Mouse (Mus musculus) limb, embryonic 10.5 days (tissue): ENCODE results near the gene Dnajc5g. TPM values are rescaled to one million over a fixed set of nuclear protein-coding genes. Genes with fewer than 3 reads are reported as not detected.
A peak's percentile ranks its signal among the peaks of the same experiment; 100 is the strongest.

ENCODE experiments used
- DNase-seq: peaks from one replicate; pipeline ENCODE4 v3.0.0-alpha.2; 2017; ENCODE audit warnings: low spot score
- H3K27ac ChIP-seq: fragments of 300-500 bp; sonication (generic); 2 replicates; pipeline ENCODE4 v1.5.1; 2016; ENCODE audit warnings: mild to moderate bottlenecking
- H3K27me3 ChIP-seq: fragments of 300-500 bp; sonication (generic); 2 replicates; pipeline ENCODE4 v1.6.1; 2016; ENCODE audit warnings: low read depth, mild to moderate bottlenecking; ENCODE audit not compliant: poor library complexity, severe bottlenecking
- H3K36me3 ChIP-seq: fragments of 300-500 bp; sonication (generic); 2 replicates; pipeline ENCODE4 v1.6.1; 2016; ENCODE audit warnings: mild to moderate bottlenecking, moderate library complexity
- H3K4me1 ChIP-seq: fragments of 300-500 bp; sonication (generic); 2 replicates; pipeline ENCODE4 v1.6.1; 2016
- H3K4me3 ChIP-seq: fragments of 300-500 bp; sonication (generic); 2 replicates; pipeline ENCODE4 v1.5.1; 2016; ENCODE audit warnings: mild to moderate bottlenecking, moderate library complexity
- H3K9me3 ChIP-seq: fragments of 300-500 bp; sonication (generic); replicated peaks from 2 replicates; pipeline ENCODE4 v1.6.1; 2016; ENCODE audit warnings: mild to moderate bottlenecking
- WGBS: fragments of 180-500 bp; shearing (Covaris S2); methylation state at CpG from one replicate; pipeline ENCODE4 v1.1.7; 2016; 5-methylcytosine and 5-hydroxymethylcytosine counted together
- polyA plus RNA-seq: library from polyadenylated mRNA; unstranded; fragments of >200 nt; fragmentation: Nextera tagmentation; extraction: Ambion mirVana; gene quantifications from 2 replicates; pipeline ENCODE4 v1.2.1, GENCODE M21; 2016

Dnajc5g gene
- polyA plus RNA-seq, 1 experiment from 2014 or later = not detected

DNA sequence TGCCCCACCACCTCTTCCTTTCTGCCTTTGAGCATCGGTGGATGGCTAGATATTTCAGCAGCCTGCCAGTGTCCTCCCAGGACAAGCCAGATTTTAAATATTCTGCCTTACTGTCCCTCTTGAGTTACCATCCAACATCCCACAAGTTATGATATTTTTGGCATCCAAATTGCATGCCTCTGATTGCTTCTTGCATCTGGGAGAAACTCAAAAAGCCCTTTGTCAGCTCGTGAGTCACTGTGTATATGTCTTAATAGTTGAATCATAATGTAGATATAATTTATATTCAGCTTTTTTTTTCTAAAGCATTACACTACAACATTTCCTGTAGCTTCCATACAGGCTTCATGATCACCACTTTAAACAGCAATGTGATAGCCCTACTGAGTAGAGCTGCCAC lies 19.0 kb upstream of the Dnajc5g start:
- DNase-seq = no peak
- whole genome bisulfite sequencing = 82% methylated on average over 2 of the region's 2 CpGs
- peaks cover 85% of the 10 kb centered on the region for H3K27me3 ChIP-seq

DNA sequence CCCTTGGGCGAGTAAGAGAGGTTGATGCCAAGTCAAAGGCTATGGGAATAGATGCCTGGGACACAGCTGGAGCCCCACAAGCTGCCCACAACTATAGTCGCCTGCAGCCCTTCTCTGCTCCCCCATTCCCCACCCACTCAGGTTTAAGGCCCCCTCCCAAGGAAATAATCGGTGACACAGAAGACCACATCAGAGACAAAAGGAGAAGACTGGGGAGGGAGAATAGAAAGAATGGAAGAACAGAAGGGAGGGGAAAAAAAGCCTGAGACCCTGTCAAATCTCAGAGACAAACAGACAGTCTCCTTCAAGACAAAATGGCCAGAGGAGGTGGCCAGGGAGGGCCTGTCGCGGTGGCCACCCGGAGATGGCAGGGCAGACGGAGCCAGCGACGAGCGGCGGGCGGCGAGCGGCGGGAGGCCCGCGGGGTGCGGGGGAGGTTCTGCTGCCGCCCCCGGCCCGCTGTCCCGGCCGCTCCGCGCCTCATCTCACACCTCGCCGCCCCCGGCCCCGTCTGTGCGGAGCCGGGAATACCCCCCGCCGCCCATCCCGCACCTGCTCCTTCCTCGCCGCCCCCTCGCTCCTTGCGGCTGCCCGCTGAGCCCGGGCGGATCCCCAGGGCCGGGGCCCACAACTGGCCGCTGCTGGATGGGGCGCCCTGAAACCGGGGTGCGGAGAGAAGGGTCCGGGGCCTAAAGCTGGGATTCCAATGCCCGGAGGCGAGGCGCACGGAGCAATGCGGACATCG lies 13.7 kb upstream of the Dnajc5g start:
- peaks cover 100% of the 10 kb centered on the region for H3K27me3 ChIP-seq
- 2% methylated on average over 51 of the region's 53 CpGs for WGBS
- peaks cover 36% of the 10 kb centered on the region for H3K4me1 ChIP-seq
- H3K9me3 ChIP-seq = no peaks in the 10 kb centered on the region
- H3K36me3 ChIP-seq = no peaks in the 10 kb centered on the region
- H3K4me3 ChIP-seq = peak overlapping the region; percentile 47
- DNase-seq = no peak
- H3K27ac ChIP-seq = peak overlapping the region; percentile 21

More for the DNA sequence above, 19.0 kb upstream of the Dnajc5g start:
- no peak overlapping the region for H3K27ac ChIP-seq
- no peaks in the 10 kb centered on the region for H3K36me3 ChIP-seq
- peaks cover 17% of the 10 kb centered on the region for H3K4me1 ChIP-seq
- H3K9me3 ChIP-seq = no peaks in the 10 kb centered on the region
- no peak overlapping the region for H3K4me3 ChIP-seq

DNA sequence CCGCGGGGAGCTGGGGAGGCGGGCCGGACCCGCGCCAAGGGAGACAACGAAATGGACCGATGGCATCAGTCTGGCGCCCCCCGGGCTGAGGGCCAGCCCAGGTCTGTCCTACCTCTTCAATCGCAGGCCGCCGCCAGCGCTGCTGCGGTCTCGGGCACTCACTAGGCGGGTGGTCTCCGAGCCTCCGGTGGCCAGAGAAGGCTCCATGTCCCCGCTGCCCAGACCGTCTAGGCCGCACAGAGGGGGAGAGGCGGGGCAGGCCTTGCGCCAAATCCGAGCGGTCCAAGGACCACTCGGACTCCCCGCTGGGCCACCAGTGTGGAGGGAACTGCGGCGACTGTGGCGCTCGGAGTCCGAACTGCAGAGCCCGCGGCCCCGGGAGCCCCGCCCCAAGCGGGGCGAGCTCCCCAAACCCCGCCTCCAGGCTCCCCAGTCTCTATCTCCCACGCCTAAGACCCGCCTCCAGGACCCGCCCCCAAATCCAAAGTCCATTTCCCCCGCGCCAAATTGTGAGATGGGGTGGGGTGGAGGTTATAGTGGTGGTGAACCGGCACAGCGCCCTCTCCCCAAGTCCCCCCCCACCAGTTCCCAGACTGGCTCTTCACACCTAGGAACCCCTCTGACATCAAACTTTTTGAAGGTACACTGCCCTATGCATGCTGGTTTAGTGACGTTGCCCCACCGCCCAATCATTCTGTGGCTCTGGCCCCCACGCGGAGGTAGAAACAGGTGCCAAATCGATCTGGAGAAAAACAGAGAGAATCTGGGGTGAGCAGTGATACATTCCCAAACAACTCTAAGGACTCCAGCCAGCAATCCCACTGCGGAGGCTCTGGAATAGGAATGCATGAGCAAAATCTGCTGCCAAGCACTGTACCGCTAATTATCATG lies 12.7 kb upstream of the Dnajc5g start:
- H3K27me3 ChIP-seq = peaks cover 100% of the 10 kb centered on the region
- whole genome bisulfite sequencing = under 1% methylated on average over 54 of the region's 54 CpGs
- no peaks in the 10 kb centered on the region for H3K9me3 ChIP-seq
- DNase-seq = peak; percentile 64
- H3K36me3 ChIP-seq = no peaks in the 10 kb centered on the region
- H3K27ac ChIP-seq = peak overlapping the region; percentile 21; the same call in 1 of the 2 replicates
- H3K4me3 ChIP-seq = peak overlapping the region; percentile 47
- peaks cover 36% of the 10 kb centered on the region for H3K4me1 ChIP-seq

DNA sequence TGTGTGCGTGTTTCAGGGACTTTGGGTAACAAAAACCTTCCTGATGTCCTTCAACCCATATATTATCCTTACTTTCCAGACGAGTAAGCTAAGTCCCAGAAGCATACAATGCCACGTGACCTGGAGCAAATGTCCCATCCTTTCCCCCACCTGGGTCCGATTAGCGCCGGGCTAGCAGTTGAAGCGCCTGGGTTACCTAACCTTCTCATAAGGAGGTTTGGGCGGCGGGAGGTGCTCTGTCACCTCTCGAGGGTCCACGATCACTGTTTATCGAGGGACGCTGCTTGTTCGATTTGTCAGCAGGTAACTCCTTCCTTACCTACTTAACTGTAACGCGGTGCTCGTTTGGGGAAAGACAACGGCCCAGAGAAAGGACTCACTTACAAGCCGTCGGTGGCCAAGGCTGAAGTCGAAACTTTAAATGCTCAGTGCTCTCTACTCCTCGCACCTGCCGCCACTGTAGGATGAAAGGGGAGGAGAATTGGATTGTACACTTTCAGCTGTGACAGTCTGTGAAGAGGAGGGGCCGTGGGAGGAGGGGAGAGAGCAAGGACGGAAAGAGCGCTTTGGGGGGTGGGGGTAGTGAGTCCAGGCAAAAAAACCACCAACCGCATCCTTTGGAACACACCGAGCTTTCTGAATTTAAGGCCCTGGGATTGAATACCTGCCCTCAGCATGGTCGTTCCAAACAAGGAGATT lies 11.8 kb upstream of the Dnajc5g start:
- H3K27ac ChIP-seq = no peak overlapping the region
- H3K4me3 ChIP-seq = peak overlapping the region; percentile 47
- peaks cover 99% of the 10 kb centered on the region for H3K27me3 ChIP-seq
- H3K9me3 ChIP-seq = no peaks in the 10 kb centered on the region
- H3K4me1 ChIP-seq = peaks cover 36% of the 10 kb centered on the region
- peak; percentile 72 for DNase-seq
- WGBS = 2% methylated on average over 28 of the region's 29 CpGs
- no peaks in the 10 kb centered on the region for H3K36me3 ChIP-seq

DNA sequence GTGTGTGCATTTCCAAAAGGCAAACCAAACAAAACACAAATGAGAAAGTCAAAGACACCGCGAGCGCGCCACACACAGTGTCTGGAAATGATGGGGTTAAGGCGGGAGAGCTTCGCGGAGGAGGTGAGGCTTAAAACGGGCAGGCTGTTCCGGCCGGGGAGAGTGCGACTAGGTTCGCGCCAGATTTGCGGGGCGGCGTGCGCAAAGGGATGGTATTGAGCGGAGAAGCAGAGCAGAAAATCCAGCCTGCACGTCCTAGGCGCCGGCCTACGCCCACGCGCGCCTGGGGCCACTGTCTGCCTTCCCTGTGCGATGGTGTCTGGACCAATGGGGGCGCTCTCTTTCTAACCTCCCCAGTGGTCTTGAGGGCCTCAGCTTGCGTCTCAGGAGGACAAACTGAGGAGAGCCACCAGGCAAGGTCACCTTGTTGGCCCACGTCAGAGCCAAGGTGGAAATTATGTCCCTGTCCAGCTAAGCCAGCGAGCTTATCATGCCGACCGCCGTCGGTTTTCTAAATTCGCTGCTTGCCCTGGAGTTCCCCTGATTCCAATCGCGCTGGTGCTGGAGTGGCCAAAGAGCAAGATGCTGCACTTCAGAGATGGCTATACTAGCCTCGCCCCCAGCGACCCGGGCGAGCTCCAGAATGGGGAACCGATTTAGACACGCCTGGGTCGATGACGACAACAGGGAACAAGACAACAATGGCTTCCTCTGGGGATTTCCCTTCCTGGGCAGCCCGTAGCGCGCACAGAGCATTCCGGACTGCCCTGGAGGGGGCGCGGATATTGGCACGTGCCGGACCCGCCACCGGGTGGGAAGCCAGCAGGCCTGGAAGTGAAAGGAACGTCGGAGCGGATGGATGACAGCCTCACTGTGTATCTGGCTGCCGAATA lies 11.0 kb upstream of the Dnajc5g start:
- H3K9me3 ChIP-seq = no peaks in the 10 kb centered on the region
- H3K27ac ChIP-seq = no peak overlapping the region
- H3K4me3 ChIP-seq = peak overlapping the region; percentile 47
- WGBS = 1% methylated on average over 59 of the region's 59 CpGs
- H3K36me3 ChIP-seq = no peaks in the 10 kb centered on the region
- peak; percentile 58 for DNase-seq
- H3K4me1 ChIP-seq = peaks cover 36% of the 10 kb centered on the region
- peaks cover 94% of the 10 kb centered on the region for H3K27me3 ChIP-seq

DNA sequence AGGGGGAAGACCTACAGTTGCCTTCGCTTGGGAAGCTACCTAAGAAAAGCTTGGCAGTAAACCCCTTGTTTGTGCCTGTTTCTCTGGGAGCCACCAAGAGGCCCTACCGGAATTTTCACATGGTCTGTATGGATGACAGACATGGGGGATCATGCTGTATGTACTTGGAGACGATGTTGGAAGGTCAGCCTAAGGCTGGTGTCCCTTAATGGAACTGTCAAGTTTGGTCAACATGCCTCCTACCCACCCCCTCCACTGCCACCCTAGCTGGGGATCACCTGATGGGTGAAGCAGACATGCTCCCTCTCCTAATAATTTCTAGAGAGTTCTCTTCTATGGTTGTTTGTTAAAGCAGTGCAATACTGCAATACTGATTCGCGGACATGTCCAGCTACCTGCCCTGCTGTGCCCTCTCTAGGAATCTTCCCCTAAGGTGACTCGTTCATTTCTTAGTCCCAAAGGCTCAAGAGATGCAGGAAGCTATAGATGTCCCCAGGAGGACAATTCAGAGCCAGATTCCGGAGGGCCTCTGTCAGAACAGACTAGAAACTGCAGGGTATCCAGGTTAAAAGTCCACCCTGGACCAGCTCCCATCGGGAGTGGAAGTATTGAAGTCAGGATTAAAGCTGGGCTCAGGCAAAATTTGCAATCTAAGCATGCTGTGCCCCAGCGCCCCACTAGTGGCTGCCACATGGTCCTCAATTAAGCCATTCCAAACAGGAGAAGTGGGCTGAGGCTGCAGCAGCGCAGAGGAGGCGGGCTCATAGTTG lies 10.2 kb upstream of the Dnajc5g start:
- DNase-seq = no peak
- H3K27me3 ChIP-seq = peaks cover 86% of the 10 kb centered on the region
- no peak overlapping the region for H3K27ac ChIP-seq
- peaks cover 36% of the 10 kb centered on the region for H3K4me1 ChIP-seq
- 26% methylated on average over 11 of the region's 11 CpGs for WGBS
- no peaks in the 10 kb centered on the region for H3K9me3 ChIP-seq
- H3K4me3 ChIP-seq = peak overlapping the region; percentile 47
- no peaks in the 10 kb centered on the region for H3K36me3 ChIP-seq

DNA sequence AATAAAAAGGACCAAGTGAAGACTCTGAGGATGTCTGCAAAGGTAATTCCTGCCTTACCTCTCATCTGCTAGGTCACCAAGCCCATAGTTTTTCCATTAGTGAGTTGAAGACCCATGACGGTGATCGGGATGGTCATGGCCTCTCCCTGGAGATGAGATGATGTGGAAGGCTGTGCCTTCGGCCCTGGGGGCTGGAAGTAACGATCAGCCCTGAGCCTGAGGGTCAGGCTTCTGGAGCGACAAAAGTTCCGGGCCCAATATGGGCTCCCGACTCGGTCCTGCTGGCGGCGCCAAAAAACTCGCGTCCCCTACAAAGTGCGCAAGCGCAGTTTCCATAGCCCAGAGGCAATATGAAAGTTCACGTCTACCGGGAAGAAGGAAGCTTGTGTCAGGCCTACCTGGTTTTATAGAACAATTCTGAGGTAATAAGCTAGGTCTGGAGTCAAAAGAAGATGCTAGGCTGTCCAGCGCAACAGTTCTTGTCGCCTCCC lies 2.0 kb downstream of the Dnajc5g start, which contains the start of gene Slc30a3:
Slc30a3 (minus strand) TSS at position 238 of the 491 bp plus-strand sequence.
- DNase-seq = no peak
- no peak within 1 kb of the TSS for H3K4me3 ChIP-seq
- H3K9me3 ChIP-seq = no peaks in the 10 kb centered on the region
- H3K27me3 ChIP-seq = no peaks in the 10 kb centered on the region
- H3K27ac ChIP-seq = no peak within 1 kb of the TSS
- H3K36me3 ChIP-seq = no peaks in the 10 kb centered on the region
- 90% methylated on average over 18 of the region's 18 CpGs for WGBS
- H3K4me1 ChIP-seq = no peaks in the 10 kb centered on the region

DNA sequence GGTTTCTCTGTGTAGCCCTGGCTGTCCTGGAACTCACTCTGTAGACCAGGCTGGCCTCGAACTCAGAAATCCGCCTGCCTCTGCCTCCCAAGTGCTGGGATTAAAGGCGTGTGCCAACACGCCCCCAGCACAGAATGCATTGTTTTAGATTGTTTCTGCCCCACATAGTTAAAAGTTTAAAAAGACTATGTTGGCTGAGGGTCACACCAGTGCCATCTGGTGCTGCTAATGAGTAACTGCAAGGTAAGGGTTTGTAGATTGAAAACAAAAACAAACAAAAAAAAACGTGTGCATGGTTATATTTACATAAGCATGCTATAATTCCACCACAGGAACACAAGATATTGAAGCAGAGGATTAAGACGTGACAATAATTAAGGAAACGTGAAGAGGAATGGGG lies 4.7 kb downstream of the Dnajc5g start:
- H3K4me3 ChIP-seq = no peak overlapping the region
- DNase-seq = no peak
- no peaks in the 10 kb centered on the region for H3K36me3 ChIP-seq
- peaks cover 6% of the 10 kb centered on the region; the same call in 1 of the 2 replicates for H3K27me3 ChIP-seq
- WGBS = 31% methylated on average over 7 of the region's 7 CpGs
- no peak overlapping the region for H3K27ac ChIP-seq
- no peaks in the 10 kb centered on the region for H3K9me3 ChIP-seq
- no peaks in the 10 kb centered on the region for H3K4me1 ChIP-seq

DNA sequence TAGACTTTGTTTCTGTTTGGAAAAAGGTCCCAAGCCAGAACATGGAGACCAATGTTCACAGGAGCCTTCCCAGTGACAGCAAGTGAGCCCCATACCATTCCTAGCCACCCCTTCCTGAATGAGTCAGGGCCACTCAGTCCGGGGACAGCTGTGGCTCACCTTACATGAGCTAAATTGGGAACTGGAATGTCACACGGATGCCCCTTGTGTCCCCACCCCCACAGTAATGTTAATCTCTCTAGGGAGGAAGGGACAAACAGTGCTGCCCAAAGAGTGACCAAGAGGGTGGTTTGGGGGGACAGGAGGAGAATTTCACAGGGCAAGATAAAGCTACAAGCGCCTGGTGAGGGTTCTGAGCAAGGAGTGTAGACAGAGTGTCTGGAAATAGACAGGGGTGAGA lies 10.3 kb downstream of the Dnajc5g start, which contains the start of gene Trim54:
Trim54 (plus strand) TSS at position 359 of the 400 bp plus-strand sequence.
- H3K9me3 ChIP-seq = no peaks in the 10 kb centered on the region
- no peak within 1 kb of the TSS for H3K27ac ChIP-seq
- peaks cover 17% of the 10 kb centered on the region for H3K27me3 ChIP-seq
- H3K36me3 ChIP-seq = no peaks in the 10 kb centered on the region
- H3K4me3 ChIP-seq = no peak within 1 kb of the TSS
- 31% methylated on average over 3 of the region's 3 CpGs for WGBS
- no peaks in the 10 kb centered on the region for H3K4me1 ChIP-seq
- no peak for DNase-seq

DNA sequence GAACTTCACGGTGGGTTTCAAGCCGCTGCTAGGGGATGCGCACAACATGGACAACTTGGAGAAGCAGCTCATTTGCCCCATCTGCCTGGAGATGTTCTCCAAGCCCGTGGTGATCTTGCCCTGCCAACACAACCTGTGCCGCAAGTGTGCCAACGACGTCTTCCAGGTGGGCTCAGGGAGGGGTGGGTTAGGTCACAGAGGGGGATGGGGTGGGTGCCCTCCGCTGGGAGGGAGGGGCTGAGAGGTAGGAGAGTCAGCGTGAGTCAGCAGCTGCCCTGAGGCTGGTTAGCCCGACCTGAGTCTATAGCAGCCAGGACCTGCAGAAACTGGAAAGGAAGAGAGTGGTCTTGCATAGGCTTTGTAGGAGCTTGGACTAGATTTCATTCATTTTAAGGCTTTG lies 10.8 kb downstream of the Dnajc5g start:
- Histone ChIP-seq H3K4me1 (no peaks in the 10 kb centered on the region), H3K36me3 (no peaks in the 10 kb centered on the region), H3K9me3 (no peaks in the 10 kb centered on the region), H3K27me3 (peaks cover 17% of the 10 kb centered on the region), H3K27ac (no peak overlapping the region), H3K4me3 (no peak overlapping the region)
- 19% methylated on average over 10 of the region's 10 CpGs for WGBS
- DNase-seq = no peak

DNA sequence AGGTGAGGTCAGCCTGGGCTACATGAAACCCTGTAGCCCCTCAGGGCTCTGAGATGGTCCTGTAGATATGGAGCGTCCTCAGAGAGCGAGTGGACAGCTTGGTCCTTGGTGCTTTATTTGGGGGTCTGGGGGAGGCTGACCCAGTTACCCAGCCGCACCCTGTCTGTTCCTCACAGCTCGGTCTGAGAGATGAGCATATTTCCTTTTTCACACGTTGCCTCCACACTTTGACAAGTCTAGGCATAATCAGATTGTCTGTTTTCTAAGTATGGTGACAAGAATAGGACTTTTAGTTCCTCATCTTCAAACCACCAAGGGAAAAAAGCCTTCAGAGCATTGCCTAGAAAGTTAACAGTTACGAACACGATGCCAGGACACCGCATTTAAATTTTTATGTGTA lies 15.0 kb downstream of the Dnajc5g start:
- H3K27ac ChIP-seq = no peak overlapping the region
- H3K4me3 ChIP-seq = no peak overlapping the region
- H3K36me3 ChIP-seq = no peaks in the 10 kb centered on the region
- H3K27me3 ChIP-seq = peaks cover 10% of the 10 kb centered on the region
- no peaks in the 10 kb centered on the region for H3K9me3 ChIP-seq
- H3K4me1 ChIP-seq = 0 out of 2 replicates have a peak, but pooled peaks cover 4% of the 10 kb centered on the region
- 89% methylated on average over 8 of the region's 8 CpGs for WGBS
- no peak for DNase-seq
